Mouse (Mus musculus) liver, embryonic 13.5 days (tissue): Measurements from ENCODE around the gene Flnc. TPM values are rescaled to one million over a fixed set of nuclear protein-coding genes. Genes with fewer than 3 reads are reported as not detected.

Experiments used
- ATAC-seq: fragments of 200-750 bp; cut with Nextera tagmentation; 2 replicates; pipeline ENCODE4 v1.8.0; 2017; ENCODE audit warnings: low read depth, mild to moderate bottlenecking, moderate number of reproducible peaks, moderate library complexity
- DNase-seq: peaks from one replicate; pipeline ENCODE4 v3.0.0; 2022
- H3K27ac ChIP-seq: fragments of 300-500 bp; sonication (generic); 2 replicates; pipeline ENCODE4 v1.5.1; 2015; ENCODE audit warnings: moderate library complexity, mild to moderate bottlenecking, inconsistent platforms
- H3K27me3 ChIP-seq: fragments of 300-500 bp; sonication (generic); 2 replicates; pipeline ENCODE4 v1.6.1; 2015; ENCODE audit warnings: mild to moderate bottlenecking, inconsistent platforms
- H3K36me3 ChIP-seq: fragments of 300-500 bp; sonication (generic); 2 replicates; pipeline ENCODE4 v1.6.1; 2015; ENCODE audit warnings: mild to moderate bottlenecking, inconsistent platforms
- H3K4me1 ChIP-seq: fragments of 300-500 bp; sonication (generic); replicated peaks from 2 replicates; pipeline ENCODE4 v1.6.1; 2015; ENCODE audit warnings: inconsistent platforms
- H3K4me2 ChIP-seq: fragments of 300-500 bp; sonication (generic); 2 replicates; pipeline ENCODE4 v1.6.1; 2015; ENCODE audit warnings: inconsistent platforms, mild to moderate bottlenecking, moderate library complexity
- H3K4me3 ChIP-seq: fragments of 300-500 bp; sonication (generic); replicated peaks from 2 replicates; pipeline ENCODE4 v1.5.1; 2015; ENCODE audit warnings: mild to moderate bottlenecking, inconsistent platforms
- H3K9ac ChIP-seq: fragments of 300-500 bp; sonication (generic); 2 replicates; pipeline ENCODE4 v1.6.1; 2015; ENCODE audit warnings: mild to moderate bottlenecking, inconsistent platforms
- H3K9me3 ChIP-seq: fragments of 300-500 bp; sonication (generic); replicated peaks from 2 replicates; pipeline ENCODE4 v1.6.1; 2016; ENCODE audit warnings: inconsistent platforms
- WGBS: fragments of 180-500 bp; shearing (Covaris S2); methylation state at CpG from one replicate; pipeline ENCODE4 v1.1.7; 2015; ENCODE audit not compliant: insufficient replicate concordance; 5-methylcytosine and 5-hydroxymethylcytosine counted together
- polyA plus RNA-seq: library from polyadenylated mRNA; unstranded; fragments of >200 nt; fragmentation: Nextera tagmentation; extraction: Ambion mirVana; gene quantifications from 2 replicates; pipeline ENCODE4 v1.2.1, GENCODE M21; 2015

The Flnc gene
- polyA plus RNA-seq, 1 experiment from 2014 or later = 0.97 TPM

- Histone ChIP-seq H3K4me2 (peak overlapping the region; percentile 58), H3K9me3 (no peaks in the 10 kb centered on the region), H3K9ac (no peak overlapping the region), H3K4me1 (peaks cover 24% of the 10 kb centered on the region), H3K36me3 (no peaks in the 10 kb centered on the region), H3K4me3 (peak overlapping the region; percentile 44), H3K27ac (no peak overlapping the region), H3K27me3 (peaks cover 83% of the 10 kb centered on the region)
- DNase-seq (no peak), ATAC-seq (no peak)
These were observed 399 bp upstream of the Flnc start for GRCm38 (mm10) chr6:29432676-29433037.

- DNase-seq (no peak), ATAC-seq (no peak)
- no peaks in the 10 kb centered on the region for H3K36me3 ChIP-seq
- peak overlapping the region; percentile 58 for H3K4me2 ChIP-seq
- no peak overlapping the region for H3K27ac ChIP-seq
- peaks cover 24% of the 10 kb centered on the region for H3K4me1 ChIP-seq
- peak overlapping the region; percentile 44 for H3K4me3 ChIP-seq
- WGBS = 5% methylated on average over 27 of the region's 27 CpGs
- no peak overlapping the region; the same call in 1 of the 2 replicates for H3K9ac ChIP-seq
- H3K9me3 ChIP-seq = no peaks in the 10 kb centered on the region
- H3K27me3 ChIP-seq = peaks cover 86% of the 10 kb centered on the region
These were observed 1.0 kb downstream of the Flnc start for GRCm38 (mm10) chr6:29433804-29434795.

GRCm38 (mm10) chr6:29434911-29435691, 2.0 kb downstream of the Flnc start:
- Histone ChIP-seq H3K27me3 (peaks cover 84% of the 10 kb centered on the region), H3K9ac (no peak overlapping the region), H3K4me3 (peak overlapping the region; percentile 44), H3K4me1 (peaks cover 24% of the 10 kb centered on the region), H3K4me2 (peak overlapping the region; percentile 58), H3K36me3 (no peaks in the 10 kb centered on the region), H3K27ac (0 out of 2 replicates have a peak overlapping the region, but pooled peaks have one; percentile 29), H3K9me3 (no peaks in the 10 kb centered on the region)
- ATAC-seq (peak; percentile 52; the same call in 1 of the 2 replicates), DNase-seq (no peak)
- 6% methylated on average over 13 of the region's 13 CpGs for WGBS

- Histone ChIP-seq H3K27me3 (peaks cover 75% of the 10 kb centered on the region), H3K4me2 (peak overlapping the region; percentile 29; the same call in 1 of the 2 replicates), H3K27ac (0 out of 2 replicates have a peak overlapping the region, but pooled peaks have one; percentile 29)
These were observed 2.9 kb downstream of the Flnc start for GRCm38 (mm10) chr6:29435940-29436451.

GRCm38 (mm10) chr6:29436461-29436934, 3.4 kb downstream of the Flnc start:
- WGBS = 13% methylated on average over 11 of the region's 11 CpGs
- DNase-seq = no peak
- Histone ChIP-seq H3K27ac (no peak overlapping the region; the same call in 1 of the 2 replicates), H3K27me3 (peaks cover 70% of the 10 kb centered on the region), H3K9me3 (no peaks in the 10 kb centered on the region), H3K4me1 (peaks cover 24% of the 10 kb centered on the region), H3K4me2 (0 out of 2 replicates have a peak overlapping the region, but pooled peaks have one; percentile 27), H3K4me3 (no peak overlapping the region), H3K9ac (no peak overlapping the region), H3K36me3 (no peaks in the 10 kb centered on the region)
- no peak for ATAC-seq

More at GRCm38 (mm10) chr6:29435940-29436451, 2.9 kb downstream of the Flnc start:
- WGBS = 33% methylated on average over 6 of the region's 6 CpGs
- Histone ChIP-seq H3K9me3 (no peaks in the 10 kb centered on the region), H3K4me3 (no peak overlapping the region), H3K9ac (no peak overlapping the region), H3K36me3 (no peaks in the 10 kb centered on the region), H3K4me1 (peaks cover 24% of the 10 kb centered on the region)
- ATAC-seq (no peak), DNase-seq (no peak)

GRCm38 (mm10) chr6:29439251-29439650, 6.2 kb downstream of the Flnc start:
- ATAC-seq = no peak
- H3K27ac ChIP-seq = no peak overlapping the region

GRCm38 (mm10) chr6:29439789-29440188, 6.7 kb downstream of the Flnc start:
- no peaks in the 10 kb centered on the region for H3K36me3 ChIP-seq
- 71% methylated on average over 6 of the region's 6 CpGs for WGBS
- ATAC-seq (no peak), DNase-seq (no peak)
- H3K4me3 ChIP-seq = no peak overlapping the region
- H3K4me2 ChIP-seq = no peak overlapping the region
- H3K9ac ChIP-seq = no peak overlapping the region
- H3K27ac ChIP-seq = no peak overlapping the region
- peaks cover 11% of the 10 kb centered on the region; the same call in 1 of the 2 replicates for H3K4me1 ChIP-seq
- H3K27me3 ChIP-seq = peaks cover 38% of the 10 kb centered on the region
- H3K9me3 ChIP-seq = no peaks in the 10 kb centered on the region

More at GRCm38 (mm10) chr6:29439251-29439650, 6.2 kb downstream of the Flnc start:
- Histone ChIP-seq H3K4me3 (no peak overlapping the region), H3K27me3 (peaks cover 43% of the 10 kb centered on the region), H3K36me3 (no peaks in the 10 kb centered on the region), H3K9me3 (no peaks in the 10 kb centered on the region), H3K4me2 (no peak overlapping the region), H3K4me1 (peaks cover 11% of the 10 kb centered on the region; the same call in 1 of the 2 replicates), H3K9ac (no peak overlapping the region)
- WGBS = 59% methylated on average over 4 of the region's 4 CpGs
- no peak for DNase-seq

- Histone ChIP-seq H3K36me3 (no peaks in the 10 kb centered on the region), H3K4me1 (no peaks in the 10 kb centered on the region), H3K9ac (no peak overlapping the region), H3K4me2 (no peak overlapping the region), H3K9me3 (no peaks in the 10 kb centered on the region), H3K4me3 (no peak overlapping the region), H3K27ac (no peak overlapping the region), H3K27me3 (0 out of 2 replicates have a peak, but pooled peaks cover 2% of the 10 kb centered on the region)
- ATAC-seq (no peak), DNase-seq (no peak)
- WGBS = 48% methylated on average over 11 of the region's 11 CpGs
These were observed 11.7 kb downstream of the Flnc start for GRCm38 (mm10) chr6:29444773-29445172.

GRCm38 (mm10) chr6:29445354-29445753, 12.3 kb downstream of the Flnc start:
- WGBS = 72% methylated on average over 7 of the region's 7 CpGs
- Histone ChIP-seq H3K4me3 (no peak overlapping the region), H3K9ac (no peak overlapping the region), H3K27me3 (no peaks in the 10 kb centered on the region), H3K4me1 (no peaks in the 10 kb centered on the region), H3K36me3 (no peaks in the 10 kb centered on the region), H3K27ac (no peak overlapping the region), H3K9me3 (no peaks in the 10 kb centered on the region), H3K4me2 (no peak overlapping the region)
- no peak for ATAC-seq
- DNase-seq = no peak

- H3K9ac ChIP-seq = no peak overlapping the region
- H3K4me2 ChIP-seq = no peak overlapping the region
- H3K36me3 ChIP-seq = no peaks in the 10 kb centered on the region
- no peak for DNase-seq
- H3K4me3 ChIP-seq = no peak overlapping the region
- H3K4me1 ChIP-seq = no peaks in the 10 kb centered on the region
- WGBS = 22% methylated on average over 4 of the region's 4 CpGs
- no peak overlapping the region for H3K27ac ChIP-seq
- H3K27me3 ChIP-seq = 0 out of 2 replicates have a peak, but pooled peaks cover 3% of the 10 kb centered on the region
- no peak for ATAC-seq
- no peaks in the 10 kb centered on the region for H3K9me3 ChIP-seq
These were observed 16.8 kb downstream of the Flnc start for GRCm38 (mm10) chr6:29449858-29450257.

- Histone ChIP-seq H3K27me3 (0 out of 2 replicates have a peak, but pooled peaks cover 3% of the 10 kb centered on the region), H3K4me2 (no peak overlapping the region), H3K9me3 (no peaks in the 10 kb centered on the region), H3K36me3 (no peaks in the 10 kb centered on the region), H3K4me1 (no peaks in the 10 kb centered on the region), H3K27ac (no peak overlapping the region), H3K4me3 (no peak overlapping the region), H3K9ac (no peak overlapping the region)
- 78% methylated on average over 6 of the region's 6 CpGs for WGBS
- DNase-seq = no peak
- ATAC-seq = no peak
These were observed 17.6 kb downstream of the Flnc start for GRCm38 (mm10) chr6:29450667-29451066.
